Comparison of ENCODE assay signal across 9 mouse cellular contexts in genomic region chr7:6840860-6841259, GRCm38 (mm10).
DNase-seq lines count a peak whose midpoint lies in the region; ATAC-seq lines count a peak whose summit lies in the region.
"Had no signal": no experiment of that assay in that cellular context is flagged by ENCODE, and none has a peak within 500 bp of the region (broad histone marks: within the 10 kb centered on the region; RNA-seq: fewer than 3 reads in every experiment).

No protein-coding gene starts in this region.

- ATAC-seq in cerebellum, adult (ENCODE audit: insufficient number of reproducible peaks, low FRiP score, low TSS enrichment) = no peak; the same call in 1 of the 2 replicates

- peak; percentile 13 for DNase-seq in cerebellum, adult 11 months
- peak; percentile 23 for DNase-seq in layer of hippocampus, adult 11-12 months (ENCODE audit: low spot score)
- DNase-seq in layer of hippocampus, adult 9-10 months (ENCODE audit: low spot score) = no peak
- peak; percentile 75 to 87 for DNase-seq in cerebellum, postnatal 25 days
- peak; percentile 48 for DNase-seq in lung, postnatal 14 days
- DNase-seq in liver = no peak
- no peak for DNase-seq in spleen, postnatal 36 days (ENCODE audit: low spot score in 2 of 2)
- DNase-seq: liver, embryonic 13.5 days had no signal

Comparison
In these comparisons a context has a peak if more than half of its experiments do, and no peak if none do; other contexts are left out.
1. DNase-seq: peak in cerebellum, adult 11 months (single experiment), layer of hippocampus, adult 11-12 months (single experiment), cerebellum, postnatal 25 days (2 of 2) and lung, postnatal 14 days (single experiment); none in layer of hippocampus, adult 9-10 months (single experiment), liver (single experiment) and spleen, postnatal 36 days (0 of 2).